Mouse (Mus musculus): ENCODE measurements at regions not wholly inside any gene's neighbourhood (a gene's known extent, or its start where the extent isn't known, plus 50 kb on each side); places are given as distances from the start of the nearest gene placed in this dataset.

GRCm38 (mm10) chr14:60484996-60485888, 112.2 kb downstream of the Amer2 start:
- TF ChIP-seq CTCF (IDR thresholded peaks at IDR 0.05 in 2 of 3, conservative IDR thresholded peaks at IDR 0.05 in 1 of 3; ENCODE audit: control insufficient read depth in 1 of 3, insufficient read depth in 1 of 3, low read depth in 2 of 3, low read length in 3 of 3, poor library complexity in 1 of 3, severe bottlenecking in 1 of 3): no peak
- no peak for TF ChIP-seq ZNF384 (IDR thresholded peaks at IDR 0.05; ENCODE audit: low read depth, low read length)
- TF ChIP-seq RCOR1 (IDR thresholded peaks at IDR 0.05; ENCODE audit: low read depth, low read length): no peak
- no peak for TF ChIP-seq POLR2A (IDR thresholded peaks at IDR 0.05; ENCODE audit: control insufficient read depth in 1 of 2, insufficient read depth in 1 of 2, low read depth in 1 of 2, low read length in 2 of 2, poor library complexity in 1 of 2)

Data from MEL (cell line).